Mouse (Mus musculus) c-Kit-negative CD71-positive TER-119-positive erythroid progenitor cells, embryonic 14.5 days (primary cell): ENCODE data around the gene Ptn.

Source experiments
- DNase-seq: peaks from one replicate; pipeline ENCODE4 v3.0.0-alpha.2; 2013; ENCODE audit warnings: low read depth, low spot score

Ptn gene

GRCm38 (mm10) chr6:36816666-36817065 is 6.6 kb upstream of the Ptn start:
- no peak for DNase-seq

- no peak for DNase-seq
These were observed 6.0 kb upstream of the Ptn start for GRCm38 (mm10) chr6:36815992-36816391.

- DNase-seq: no peak
These were observed 2.9 kb upstream of the Ptn start for GRCm38 (mm10) chr6:36812666-36813515.

- no peak for DNase-seq
These were observed 428 bp upstream of the Ptn start for GRCm38 (mm10) chr6:36810448-36810847.

- no peak for DNase-seq
These were observed 701 bp downstream of the Ptn start for GRCm38 (mm10) chr6:36809311-36809726.

GRCm38 (mm10) chr6:36808306-36809058 is 1.5 kb downstream of the Ptn start:
- no peak for DNase-seq

GRCm38 (mm10) chr6:36806906-36807305 is 3.1 kb downstream of the Ptn start:
- DNase-seq: no peak

GRCm38 (mm10) chr6:36800309-36800946 is 9.6 kb downstream of the Ptn start:
- DNase-seq: no peak

- no peak for DNase-seq
These were observed 12.9 kb downstream of the Ptn start for GRCm38 (mm10) chr6:36797066-36797655.

- no peak for DNase-seq
These were observed 15.5 kb downstream of the Ptn start for GRCm38 (mm10) chr6:36794535-36794934.

- no peak for DNase-seq
These were observed 16.2 kb downstream of the Ptn start for GRCm38 (mm10) chr6:36793775-36794174.

- no peak for DNase-seq
These were observed 20.8 kb downstream of the Ptn start for GRCm38 (mm10) chr6:36789261-36789660.

GRCm38 (mm10) chr6:36788576-36789191 is 21.3 kb downstream of the Ptn start:
- no peak for DNase-seq

GRCm38 (mm10) chr6:36784682-36785208 is 25.3 kb downstream of the Ptn start:
- no peak for DNase-seq

GRCm38 (mm10) chr6:36782481-36782880 is 27.5 kb downstream of the Ptn start:
- DNase-seq: no peak

- no peak for DNase-seq
These were observed 32.3 kb downstream of the Ptn start for GRCm38 (mm10) chr6:36777567-36778337.

GRCm38 (mm10) chr6:36777039-36777438 is 33.0 kb downstream of the Ptn start:
- DNase-seq: no peak

GRCm38 (mm10) chr6:36775647-36776360 is 34.2 kb downstream of the Ptn start:
- no peak for DNase-seq

- DNase-seq: no peak
These were observed 37.5 kb downstream of the Ptn start for GRCm38 (mm10) chr6:36772541-36772940.

GRCm38 (mm10) chr6:36769012-36769411 is 41.0 kb downstream of the Ptn start:
- no peak for DNase-seq
